Mouse (Mus musculus) kidney, embryonic 15.5 days (tissue): Measurements from ENCODE around the gene Hmga1. TPM values are rescaled to one million over a fixed set of nuclear protein-coding genes. Genes with fewer than 3 reads are reported as not detected.
A peak's percentile ranks its signal among the peaks of the same experiment; 100 is the strongest.

Experiments used
- ATAC-seq: fragments of 200-750 bp; cut with Nextera tagmentation; replicated peaks from 2 replicates; pipeline ENCODE4 v1.8.0; 2017; ENCODE audit warnings: moderate TSS enrichment; ENCODE audit not compliant: low FRiP score
- H3K27ac ChIP-seq: fragments of 300-500 bp; sonication (generic); 2 replicates; pipeline ENCODE4 v1.5.1; 2015; ENCODE audit warnings: mild to moderate bottlenecking, inconsistent platforms
- H3K27me3 ChIP-seq: fragments of 300-500 bp; sonication (generic); 2 replicates; pipeline ENCODE4 v1.6.1; 2015; ENCODE audit warnings: inconsistent platforms
- H3K36me3 ChIP-seq: fragments of 300-500 bp; sonication (generic); 2 replicates; pipeline ENCODE4 v1.6.1; 2015; ENCODE audit warnings: inconsistent platforms
- H3K4me1 ChIP-seq: fragments of 300-500 bp; sonication (generic); 2 replicates; pipeline ENCODE4 v1.6.1; 2015; ENCODE audit warnings: inconsistent platforms
- H3K4me2 ChIP-seq: fragments of 300-500 bp; sonication (generic); 2 replicates; pipeline ENCODE4 v1.6.1; 2015; ENCODE audit warnings: moderate library complexity, mild to moderate bottlenecking, inconsistent platforms
- H3K4me3 ChIP-seq: fragments of 300-500 bp; sonication (generic); replicated peaks from 2 replicates; pipeline ENCODE4 v1.5.1; 2015; ENCODE audit warnings: mild to moderate bottlenecking, inconsistent platforms
- H3K9ac ChIP-seq: fragments of 300-500 bp; sonication (generic); 2 replicates; pipeline ENCODE4 v1.6.1; 2015; ENCODE audit warnings: mild to moderate bottlenecking, inconsistent platforms
- H3K9me3 ChIP-seq: fragments of 300-500 bp; sonication (generic); replicated peaks from 2 replicates; pipeline ENCODE4 v1.6.1; 2016; ENCODE audit warnings: inconsistent platforms
- WGBS: fragments of 180-500 bp; shearing (Covaris S2); methylation state at CpG from one replicate; pipeline ENCODE4 v1.1.7; 2015; ENCODE audit warnings: mixed read lengths; 5-methylcytosine and 5-hydroxymethylcytosine counted together
- polyA plus RNA-seq: library from polyadenylated mRNA; unstranded; fragments of >200 nt; fragmentation: Nextera tagmentation; extraction: Ambion mirVana; gene quantifications from 2 replicates; pipeline ENCODE4 v1.2.1, GENCODE M21; 2015

Hmga1 gene
- polyA plus RNA-seq, 1 experiment from 2014 or later = 269 TPM

DNA sequence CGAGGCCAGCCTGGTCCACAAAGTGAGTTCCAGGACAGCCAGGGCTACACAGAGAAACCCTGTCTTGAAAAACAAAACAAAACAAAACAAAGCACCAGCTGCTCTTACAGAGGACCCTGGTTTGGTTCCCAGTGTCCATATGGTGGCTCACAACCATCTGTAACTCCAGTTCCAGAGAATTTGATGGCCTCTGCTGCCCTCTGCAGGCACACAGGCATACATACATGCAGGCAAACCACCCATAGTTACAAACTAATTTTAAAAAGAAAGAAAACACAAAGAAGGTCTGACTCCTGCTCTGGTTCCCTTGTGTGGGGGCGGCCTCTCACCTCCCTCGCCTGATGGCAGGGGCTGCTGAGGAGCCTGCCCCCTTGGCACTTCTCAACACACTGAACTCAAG is 22.9 kb upstream of the Hmga1 start:
- no peak for ATAC-seq
- Histone ChIP-seq H3K9me3 (no peaks in the 10 kb centered on the region), H3K4me3 (no peak overlapping the region), H3K9ac (no peak overlapping the region), H3K4me1 (peaks cover 4% of the 10 kb centered on the region), H3K36me3 (no peaks in the 10 kb centered on the region), H3K27me3 (no peaks in the 10 kb centered on the region), H3K4me2 (no peak overlapping the region), H3K27ac (no peak overlapping the region)
- 88% methylated on average over 3 of the region's 3 CpGs for WGBS

GRCm38 (mm10) chr17:27534718-27535117 is 21.6 kb upstream of the Hmga1 start:
- no peaks in the 10 kb centered on the region for H3K9me3 ChIP-seq
- no peaks in the 10 kb centered on the region for H3K27me3 ChIP-seq
- H3K27ac ChIP-seq = no peak overlapping the region
- peak; percentile 33; the same call in 1 of the 2 replicates for ATAC-seq
- no peak overlapping the region for H3K9ac ChIP-seq
- 1% methylated on average over 10 of the region's 10 CpGs for WGBS
- H3K4me2 ChIP-seq = 0 out of 2 replicates have a peak overlapping the region, but pooled peaks have one; percentile 34
- H3K4me3 ChIP-seq = no peak overlapping the region
- H3K4me1 ChIP-seq = peaks cover 4% of the 10 kb centered on the region
- no peaks in the 10 kb centered on the region for H3K36me3 ChIP-seq

DNA sequence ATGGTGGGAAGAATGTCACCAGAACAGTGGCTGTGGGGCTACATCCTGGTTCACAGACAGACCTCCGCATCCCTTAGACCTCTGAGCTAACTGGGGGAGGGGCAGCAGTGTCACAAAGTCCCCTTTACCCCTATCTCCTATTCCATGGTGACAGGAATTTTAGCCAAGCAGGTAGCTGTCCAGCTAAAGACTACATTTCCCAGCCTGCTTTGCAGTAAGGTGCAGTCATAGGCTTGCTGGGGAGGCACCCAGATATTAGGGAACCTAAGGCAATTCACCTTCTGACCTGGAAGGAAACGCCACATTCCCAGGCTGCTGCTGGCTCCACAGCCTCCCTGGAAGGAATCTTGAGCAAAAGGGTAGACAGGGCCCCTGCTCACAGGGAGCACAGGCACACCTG is 15.0 kb upstream of the Hmga1 start:
- H3K36me3 ChIP-seq = no peaks in the 10 kb centered on the region
- 68% methylated on average over 2 of the region's 2 CpGs for WGBS
- H3K27me3 ChIP-seq = no peaks in the 10 kb centered on the region
- no peaks in the 10 kb centered on the region for H3K9me3 ChIP-seq
- no peak overlapping the region for H3K27ac ChIP-seq
- H3K4me1 ChIP-seq = 0 out of 2 replicates have a peak, but pooled peaks cover 9% of the 10 kb centered on the region
- no peak overlapping the region for H3K4me3 ChIP-seq
- no peak overlapping the region for H3K4me2 ChIP-seq
- H3K9ac ChIP-seq = no peak overlapping the region
- no peak for ATAC-seq

DNA sequence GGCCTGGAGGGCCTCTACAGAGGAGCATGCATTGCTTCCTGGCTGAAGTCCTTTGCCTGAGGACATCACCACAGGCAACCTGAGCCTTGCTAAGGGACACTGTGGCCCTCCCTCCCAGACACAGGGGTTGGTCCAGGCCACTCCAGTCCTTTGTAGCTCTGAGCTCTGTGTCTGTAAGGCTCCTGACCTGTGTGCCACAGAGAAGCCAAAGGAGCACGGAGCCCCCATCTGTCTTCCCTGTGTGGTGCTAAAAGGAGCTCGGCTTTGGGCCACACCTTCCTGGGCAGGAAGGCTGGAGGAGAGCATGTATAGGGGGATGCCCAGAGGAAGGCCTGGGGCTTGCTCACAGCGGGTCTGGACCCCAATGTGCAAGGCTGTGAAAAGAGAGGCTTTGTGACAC is 14.3 kb upstream of the Hmga1 start:
- Histone ChIP-seq H3K4me3 (no peak overlapping the region), H3K9ac (no peak overlapping the region), H3K4me2 (no peak overlapping the region), H3K9me3 (no peaks in the 10 kb centered on the region), H3K27me3 (no peaks in the 10 kb centered on the region), H3K36me3 (no peaks in the 10 kb centered on the region), H3K4me1 (0 out of 2 replicates have a peak, but pooled peaks cover 13% of the 10 kb centered on the region), H3K27ac (no peak overlapping the region)
- 74% methylated on average over 3 of the region's 3 CpGs for WGBS
- no peak for ATAC-seq

- H3K4me3 ChIP-seq = no peak overlapping the region
- H3K27me3 ChIP-seq = no peaks in the 10 kb centered on the region
- H3K9ac ChIP-seq = no peak overlapping the region
- H3K4me1 ChIP-seq = peaks cover 20% of the 10 kb centered on the region
- H3K4me2 ChIP-seq = no peak overlapping the region
- 87% methylated on average over 11 of the region's 11 CpGs for WGBS
- H3K27ac ChIP-seq = no peak overlapping the region
- no peaks in the 10 kb centered on the region for H3K9me3 ChIP-seq
- no peaks in the 10 kb centered on the region for H3K36me3 ChIP-seq
- no peak for ATAC-seq
These were observed 11.7 kb upstream of the Hmga1 start for GRCm38 (mm10) chr17:27544551-27544950.

DNA sequence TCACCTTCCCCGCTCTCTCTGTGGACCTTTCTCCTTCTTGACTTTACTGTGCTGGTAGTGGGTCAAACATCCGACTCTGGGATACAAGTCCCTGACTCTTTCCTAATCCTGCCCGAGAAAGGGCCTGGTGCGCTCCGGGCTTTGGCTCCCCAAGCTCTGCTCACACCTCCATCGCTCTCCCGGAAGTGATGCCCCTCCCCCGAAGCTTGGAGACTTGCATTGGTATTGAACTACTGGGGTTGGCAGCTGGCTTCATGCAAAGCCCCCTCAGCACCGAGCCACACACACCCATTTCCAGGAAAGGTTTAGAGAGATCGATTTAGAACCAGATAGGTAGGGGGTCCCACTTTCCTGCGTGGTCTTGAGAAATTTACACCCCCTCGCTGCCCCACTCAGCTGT is 10.3 kb upstream of the Hmga1 start:
- peaks cover 22% of the 10 kb centered on the region for H3K4me1 ChIP-seq

DNA sequence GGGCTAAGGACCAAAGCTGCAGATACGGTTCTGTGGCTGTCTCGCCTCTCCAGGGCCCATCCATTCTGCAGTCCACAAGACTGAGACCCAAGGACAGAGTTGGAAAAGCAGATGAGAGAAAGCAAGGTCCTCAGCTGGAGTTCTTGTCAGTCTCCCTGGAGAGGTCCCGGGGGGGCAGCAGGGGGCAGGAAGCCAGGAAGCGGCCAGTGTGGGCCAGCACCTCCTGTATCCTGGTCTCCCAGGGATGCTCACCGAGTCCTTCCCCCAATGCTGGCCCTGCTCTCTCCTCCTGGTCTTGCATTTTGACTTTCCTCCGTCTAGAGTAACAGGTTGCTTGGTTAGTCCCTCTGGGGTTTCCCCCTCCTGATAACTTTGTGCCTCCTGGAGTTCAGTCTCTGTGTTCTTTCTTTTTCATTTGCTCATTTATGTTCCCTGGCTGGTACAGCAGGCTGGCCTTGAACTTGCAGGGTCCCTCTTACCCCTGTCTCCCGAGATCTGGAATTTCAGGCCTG is 9.7 kb upstream of the Hmga1 start:
- no peak for ATAC-seq
- no peaks in the 10 kb centered on the region for H3K9me3 ChIP-seq
- no peak overlapping the region for H3K4me3 ChIP-seq
- H3K9ac ChIP-seq = no peak overlapping the region
- H3K4me2 ChIP-seq = no peak overlapping the region
- H3K27me3 ChIP-seq = no peaks in the 10 kb centered on the region
- WGBS = 63% methylated on average over 7 of the region's 7 CpGs
- peaks cover 22% of the 10 kb centered on the region for H3K4me1 ChIP-seq
- H3K36me3 ChIP-seq = no peaks in the 10 kb centered on the region
- no peak overlapping the region for H3K27ac ChIP-seq

More for the DNA sequence above, 10.3 kb upstream of the Hmga1 start:
- WGBS = 45% methylated on average over 12 of the region's 12 CpGs
- no peak overlapping the region for H3K4me2 ChIP-seq
- H3K36me3 ChIP-seq = no peaks in the 10 kb centered on the region
- ATAC-seq = no peak
- no peak overlapping the region for H3K9ac ChIP-seq
- no peak overlapping the region for H3K27ac ChIP-seq
- no peak overlapping the region for H3K4me3 ChIP-seq
- no peaks in the 10 kb centered on the region for H3K9me3 ChIP-seq
- H3K27me3 ChIP-seq = no peaks in the 10 kb centered on the region

DNA sequence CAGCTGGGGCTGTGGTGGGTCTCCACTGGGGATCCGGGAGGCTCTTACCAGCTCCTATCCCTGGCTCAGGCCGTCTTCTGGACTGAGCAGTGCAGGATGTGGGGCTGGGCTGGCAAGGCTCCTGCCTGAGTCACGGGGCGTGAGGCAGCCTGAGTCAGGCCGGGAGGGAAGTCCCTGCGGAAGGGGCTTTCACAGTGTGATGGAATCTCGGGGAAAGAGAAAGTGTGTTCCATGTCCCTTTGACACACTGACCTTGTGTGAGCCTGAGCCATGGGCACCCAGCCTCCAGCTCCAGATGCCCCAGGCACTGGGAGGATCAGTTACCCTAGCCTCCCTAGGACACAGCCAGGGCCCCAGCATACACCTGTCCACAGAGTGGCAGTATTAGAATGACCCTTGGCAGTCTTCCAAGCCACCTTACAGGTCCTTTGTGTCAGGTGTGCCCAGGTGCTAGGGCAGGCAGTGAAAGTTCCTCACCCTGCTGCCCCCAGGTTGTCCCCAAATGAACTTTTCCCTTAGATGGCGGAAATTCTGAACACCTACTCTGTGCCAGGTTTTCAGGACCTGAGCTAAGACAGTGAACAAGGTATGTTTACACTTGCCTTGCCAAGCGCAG is 8.9 kb upstream of the Hmga1 start:
- no peak for ATAC-seq
- no peaks in the 10 kb centered on the region for H3K9me3 ChIP-seq
- peaks cover 22% of the 10 kb centered on the region for H3K4me1 ChIP-seq
- no peaks in the 10 kb centered on the region for H3K36me3 ChIP-seq
- no peak overlapping the region for H3K4me2 ChIP-seq
- 62% methylated on average over 9 of the region's 9 CpGs for WGBS
- H3K4me3 ChIP-seq = no peak overlapping the region
- no peak overlapping the region for H3K27ac ChIP-seq
- no peaks in the 10 kb centered on the region for H3K27me3 ChIP-seq
- no peak overlapping the region for H3K9ac ChIP-seq

DNA sequence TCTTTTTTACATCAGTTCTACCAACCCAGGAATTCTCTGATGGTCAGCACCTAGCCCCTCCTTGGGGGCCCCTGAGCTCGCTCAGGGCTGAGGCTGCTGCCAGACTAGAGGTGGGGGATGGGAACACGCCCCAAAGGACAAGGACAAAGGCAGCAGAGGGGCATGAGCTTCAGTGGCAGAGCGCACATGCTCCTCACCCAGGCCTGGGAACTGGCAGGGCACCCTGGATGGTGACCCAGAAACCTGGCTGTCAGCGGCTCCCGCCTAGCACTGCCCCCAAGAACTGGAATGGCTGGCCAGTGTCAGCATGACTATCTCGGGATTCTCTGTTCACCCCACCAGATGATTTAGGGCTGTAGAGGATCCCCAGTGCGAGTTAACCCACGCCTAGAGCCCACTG is 7.1 kb upstream of the Hmga1 start:
- H3K9me3 ChIP-seq = no peaks in the 10 kb centered on the region
- no peak overlapping the region for H3K9ac ChIP-seq
- WGBS = 48% methylated on average over 8 of the region's 8 CpGs
- H3K36me3 ChIP-seq = no peaks in the 10 kb centered on the region
- no peak for ATAC-seq
- no peak overlapping the region for H3K4me2 ChIP-seq
- 0 out of 2 replicates have a peak overlapping the region, but pooled peaks have one; percentile 3 for H3K27ac ChIP-seq
- H3K27me3 ChIP-seq = no peaks in the 10 kb centered on the region
- no peak overlapping the region for H3K4me3 ChIP-seq
- H3K4me1 ChIP-seq = peaks cover 19% of the 10 kb centered on the region

- no peak overlapping the region for H3K27ac ChIP-seq
- H3K9me3 ChIP-seq = no peaks in the 10 kb centered on the region
- H3K36me3 ChIP-seq = no peaks in the 10 kb centered on the region
- no peak for ATAC-seq
- H3K27me3 ChIP-seq = no peaks in the 10 kb centered on the region
- no peak overlapping the region for H3K4me3 ChIP-seq
- peaks cover 34% of the 10 kb centered on the region for H3K4me1 ChIP-seq
- no peak overlapping the region for H3K9ac ChIP-seq
- 63% methylated on average over 10 of the region's 10 CpGs for WGBS
- H3K4me2 ChIP-seq = no peak overlapping the region
These were observed 4.8 kb upstream of the Hmga1 start for GRCm38 (mm10) chr17:27551393-27551940.

DNA sequence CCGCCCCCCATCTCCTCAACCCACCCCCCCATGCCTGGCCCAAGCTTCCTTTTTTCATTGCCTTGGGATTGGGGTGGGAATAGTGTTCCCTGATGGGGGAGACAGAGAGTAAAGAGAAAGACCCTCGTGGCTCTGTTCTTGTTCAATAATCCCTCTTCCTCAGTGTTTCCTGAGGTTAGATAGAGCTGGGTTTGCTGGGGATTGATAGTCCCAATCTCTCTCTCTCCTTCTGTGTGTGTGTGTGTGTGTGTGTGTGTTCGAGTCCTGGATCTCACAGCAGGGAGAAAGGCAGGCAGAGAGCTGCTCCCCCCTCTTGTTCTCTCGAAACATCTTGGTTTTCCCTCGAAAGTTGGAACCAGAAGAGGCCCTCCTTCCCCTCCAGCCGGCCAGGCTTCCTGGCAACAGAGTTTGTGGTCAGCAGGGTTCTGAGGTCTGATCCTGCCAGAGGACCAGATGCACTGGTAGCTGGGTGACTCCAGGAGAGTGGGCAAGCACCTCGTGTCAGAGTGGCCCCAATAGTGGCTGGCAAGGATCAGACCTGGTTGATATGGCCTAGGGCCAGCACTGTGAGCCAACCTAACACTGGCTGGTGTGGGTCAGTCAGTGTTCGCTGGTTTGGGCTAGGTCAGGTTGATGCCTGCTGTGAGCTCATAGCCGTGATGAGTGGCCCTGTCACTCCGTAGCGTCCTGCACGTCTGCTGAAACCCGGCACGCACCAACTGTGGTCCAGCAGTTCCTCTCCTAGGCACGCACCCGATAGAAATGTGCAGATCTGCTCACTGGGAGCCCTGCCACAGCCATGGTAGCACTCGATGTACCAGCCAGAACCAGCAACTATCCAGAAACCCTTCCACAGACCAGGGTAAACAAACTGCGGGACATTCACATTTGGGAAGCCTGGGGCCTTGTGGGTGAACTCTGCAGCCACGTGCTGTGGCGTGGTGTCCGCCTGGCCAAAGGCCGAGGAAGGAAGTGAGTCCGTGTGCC is 3.8 kb upstream of the Hmga1 start:
- 79% methylated on average over 23 of the region's 23 CpGs for WGBS
- no peak for ATAC-seq

More for the DNA sequence above, 3.8 kb upstream of the Hmga1 start:
- no peak overlapping the region for H3K9ac ChIP-seq
- H3K9me3 ChIP-seq = no peaks in the 10 kb centered on the region
- no peaks in the 10 kb centered on the region for H3K36me3 ChIP-seq
- H3K4me1 ChIP-seq = peaks cover 31% of the 10 kb centered on the region
- no peak overlapping the region for H3K4me3 ChIP-seq
- no peak overlapping the region for H3K27ac ChIP-seq
- H3K27me3 ChIP-seq = no peaks in the 10 kb centered on the region
- H3K4me2 ChIP-seq = no peak overlapping the region
